Mouse (Mus musculus): Measurements from ENCODE around the gene Cnppd1.

Gene Cnppd1

DNA sequence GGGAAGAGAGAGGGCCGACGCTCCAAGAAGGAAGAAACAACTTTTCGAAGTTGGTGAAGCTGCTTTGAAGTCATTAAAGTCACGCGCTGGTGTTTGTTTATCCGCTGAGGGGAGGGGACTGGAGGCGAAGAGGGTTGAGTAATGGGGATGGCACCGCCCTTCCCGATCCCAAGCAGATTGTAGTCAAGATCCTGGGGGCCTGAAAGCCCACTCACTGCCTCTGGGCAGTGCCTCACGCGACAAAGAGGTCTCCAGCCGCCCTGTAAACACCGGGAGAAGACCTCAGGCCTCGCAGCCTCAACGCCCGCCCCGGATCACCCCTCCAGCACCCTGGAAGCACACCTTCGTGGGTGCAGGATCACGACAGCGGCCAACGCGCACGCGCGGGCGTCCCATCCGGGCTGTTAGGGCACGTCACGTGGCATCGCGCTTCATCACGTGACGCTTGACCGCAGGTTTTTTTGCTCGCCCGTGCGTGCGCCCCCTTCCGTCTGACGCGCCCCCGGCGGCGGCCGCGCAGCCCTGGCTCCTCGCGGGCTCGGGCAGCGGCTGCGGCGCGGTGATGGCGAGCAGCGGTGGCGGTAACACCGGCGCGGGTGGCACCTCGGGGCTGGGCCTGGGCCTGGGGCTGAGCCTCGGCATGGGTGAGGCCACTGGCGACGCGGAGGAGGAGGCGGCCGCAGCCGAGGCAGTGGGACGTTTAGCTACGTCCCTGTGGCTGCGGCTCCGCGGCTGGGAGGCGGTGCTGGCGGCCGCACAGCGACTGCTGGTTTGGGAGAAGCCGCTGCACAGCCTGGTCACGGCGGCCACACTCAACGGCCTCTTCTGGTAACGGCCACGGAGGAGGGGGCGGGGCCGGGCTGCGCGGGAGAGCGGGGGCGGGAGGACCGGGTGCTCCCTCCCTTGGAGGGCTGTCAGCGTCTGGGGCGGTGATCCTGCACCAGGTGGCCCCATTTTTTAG lies at the start of gene Cnppd1, which contains the start of gene Retreg2:
Gene Cnppd1 (minus strand): TSS at position 411 of the 961 bp plus-strand sequence.
Gene Retreg2 (plus strand): TSS at position 478 of the 961 bp plus-strand sequence.
- in situ Hi-C loops (cut with MboI, MseI): no loop called here

DNA sequence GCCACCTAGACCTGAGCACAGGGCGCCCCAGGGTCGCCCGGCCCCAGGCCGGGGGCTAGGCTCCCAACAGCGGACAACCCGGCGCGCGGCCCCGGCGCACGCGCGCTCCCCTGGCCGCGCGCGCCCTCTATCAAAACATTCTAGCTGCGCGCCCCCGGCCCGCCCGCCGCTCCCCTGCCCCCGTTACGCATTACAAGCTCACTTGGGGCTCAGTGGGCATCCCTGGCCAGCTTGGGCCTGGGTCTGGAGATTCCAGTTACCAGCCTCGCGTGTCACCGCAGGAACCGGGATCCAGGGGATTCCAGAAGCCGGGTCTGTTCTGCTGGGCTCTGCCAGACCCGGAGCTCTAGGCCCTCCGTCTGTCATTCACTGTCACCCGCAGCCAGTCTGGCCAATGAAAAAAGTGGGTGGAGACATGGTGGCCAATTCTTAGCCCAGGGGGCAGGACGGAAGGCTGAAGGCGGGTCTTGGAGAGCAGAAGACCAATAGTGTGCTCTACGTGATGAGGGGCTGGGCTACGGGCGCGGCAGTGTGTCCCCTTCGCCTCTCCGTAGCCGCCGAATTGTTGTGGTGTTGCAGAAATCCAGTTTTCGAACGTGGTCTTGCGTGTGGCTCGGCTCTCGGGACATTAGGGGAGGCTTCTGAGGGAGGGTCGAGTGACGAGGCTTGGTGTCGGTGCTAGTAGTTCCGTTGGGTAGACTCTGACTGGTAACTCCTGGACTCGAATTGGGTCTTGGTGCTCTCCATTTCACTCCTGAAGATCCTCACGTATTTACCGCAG lies 49.3 kb upstream of the Cnppd1 start, which contains the start of the genes Ankzf1 and Atg9a:
Gene Ankzf1 (plus strand): TSS at position 530 of the 781 bp plus-strand sequence.
Gene Atg9a (minus strand): TSS at position 575 of the 781 bp plus-strand sequence.
- in situ Hi-C loops (cut with MboI, MseI): loop anchor here (10.0 kb wide), 1 partner anchor 63 kb away; no protein-coding TSS in a partner anchor

DNA sequence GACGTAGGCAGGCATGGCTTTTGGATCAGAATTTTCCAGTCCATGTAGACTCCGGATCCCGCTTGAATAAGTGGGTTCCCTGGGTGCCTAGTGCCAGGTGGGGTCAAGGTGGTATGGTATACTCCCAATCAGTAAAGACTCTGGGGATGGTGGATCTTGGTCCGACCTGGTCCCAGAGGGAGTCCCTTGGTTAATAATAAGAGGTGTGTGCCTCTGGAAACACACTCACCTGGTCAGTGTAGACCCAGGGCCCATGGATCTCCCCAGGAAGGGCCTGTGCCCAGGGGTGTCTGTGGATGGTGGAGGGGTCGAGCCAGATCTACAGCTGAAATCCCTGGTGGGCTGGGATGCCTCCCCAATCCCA lies 48.7 kb upstream of the Cnppd1 start:
- in situ Hi-C loops (cut with MboI, MseI): loop anchor here (10.0 kb wide), 1 partner anchor 64 kb away; no protein-coding TSS in a partner anchor

GRCm38 (mm10) chr1:75190577-75190976 lies 48.1 kb upstream of the Cnppd1 start:
- in situ Hi-C loops (cut with MboI, MseI): loop anchor here (10.0 kb wide), 1 partner anchor 64 kb away; no protein-coding TSS in a partner anchor

DNA sequence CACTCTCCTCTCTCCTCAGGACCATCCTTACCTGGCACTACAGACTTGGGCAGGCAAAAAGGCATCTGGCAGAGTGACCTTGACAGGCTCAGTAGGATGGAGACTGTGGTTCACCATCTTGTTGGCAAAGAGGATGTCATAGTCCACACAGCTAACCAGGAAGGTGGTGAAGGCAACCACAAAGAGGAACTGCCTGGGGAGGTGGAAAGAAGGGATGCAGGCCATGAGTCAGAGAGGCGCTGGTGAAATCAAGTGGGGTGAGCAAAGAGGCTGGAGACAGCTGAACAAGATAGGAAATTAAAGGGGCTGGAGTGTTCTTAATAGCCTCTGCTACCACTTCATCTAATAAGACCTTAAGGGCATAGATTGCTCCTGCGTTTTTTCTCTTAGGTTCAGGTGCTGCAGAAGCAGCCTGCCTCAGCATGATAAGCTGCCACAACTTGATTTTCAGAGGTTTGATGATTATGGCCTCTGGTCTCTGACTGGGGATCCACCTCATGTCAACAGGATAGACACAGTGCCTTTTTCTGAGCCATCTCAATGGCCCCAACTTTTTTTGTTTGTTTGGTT lies 45.5 kb upstream of the Cnppd1 start:
- in situ Hi-C loops (cut with MboI, MseI): no loop called here

DNA sequence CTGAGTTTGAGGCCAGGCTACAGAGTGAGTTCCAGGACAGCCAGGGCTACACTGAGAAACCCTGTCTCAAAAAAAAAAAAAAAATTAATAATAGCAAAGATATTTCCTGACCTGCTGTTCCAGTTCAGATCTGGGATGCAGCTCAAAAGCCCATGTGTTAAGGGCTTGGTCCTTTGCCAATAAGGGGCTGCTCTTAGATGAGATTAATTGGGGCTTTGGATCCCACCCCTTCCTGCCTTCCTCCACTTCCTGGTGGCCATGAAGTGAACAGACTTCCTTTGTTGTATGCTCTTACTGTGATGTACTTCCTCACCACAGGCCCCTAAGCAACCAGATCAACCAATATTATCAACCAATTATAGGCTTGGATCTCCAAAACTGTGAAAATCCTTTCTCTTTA lies 44.6 kb upstream of the Cnppd1 start:
- in situ Hi-C loops (cut with MboI, MseI): no loop called here

GRCm38 (mm10) chr1:75185495-75185894 lies 43.0 kb upstream of the Cnppd1 start:
- in situ Hi-C loops (cut with MboI, MseI): no loop called here

GRCm38 (mm10) chr1:75182160-75182559 lies 39.6 kb upstream of the Cnppd1 start:
- in situ Hi-C loops (cut with MboI, MseI): no loop called here

GRCm38 (mm10) chr1:75181377-75181870 lies 38.9 kb upstream of the Cnppd1 start:
- in situ Hi-C loops (cut with MboI, MseI): no loop called here

DNA sequence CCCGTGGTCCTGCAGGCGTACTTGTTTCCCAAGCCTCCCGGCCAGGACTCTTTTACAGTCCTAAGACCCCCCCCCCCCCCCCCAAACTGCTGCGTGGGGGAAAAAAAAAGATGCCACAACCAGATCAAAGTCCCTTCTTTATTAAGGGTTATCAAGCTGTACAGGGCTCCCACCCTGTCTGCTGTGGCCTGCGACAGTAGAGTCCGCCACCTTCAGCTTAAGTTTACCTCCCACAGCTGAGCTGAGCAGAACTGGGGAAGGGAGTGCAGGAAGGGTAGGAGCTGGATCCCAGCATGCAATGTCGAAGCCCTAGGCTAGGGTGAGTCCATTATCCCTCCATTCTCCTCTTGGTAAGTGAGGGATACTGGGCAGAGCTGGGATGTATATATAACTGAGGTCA lies 38.2 kb upstream of the Cnppd1 start:
- in situ Hi-C loops (cut with MboI, MseI): no loop called here

DNA sequence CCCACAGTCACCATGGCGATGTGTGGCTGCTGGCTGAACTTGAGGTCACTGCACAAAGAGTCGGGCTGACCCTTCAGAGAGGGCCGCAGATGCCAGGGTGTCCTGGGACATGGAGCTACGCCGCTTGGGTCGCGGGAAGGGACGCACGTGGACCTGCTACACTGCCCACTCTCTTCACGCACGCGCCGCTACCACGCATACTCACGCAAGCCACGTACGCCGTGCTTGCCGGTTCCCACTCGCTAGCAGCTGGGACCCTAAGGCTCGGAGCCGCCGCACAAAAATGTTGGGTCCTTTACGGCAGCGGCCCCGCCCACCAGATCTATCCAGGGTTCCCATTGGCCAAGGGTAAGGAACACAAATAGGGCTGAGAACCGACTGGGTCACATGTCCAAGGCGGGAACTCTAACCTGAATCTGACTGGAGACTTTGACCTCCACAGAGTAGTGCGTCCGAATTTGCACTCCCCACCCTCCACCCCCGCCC lies 37.6 kb upstream of the Cnppd1 start, which contains the start of gene Abcb6:
Gene Abcb6 (minus strand): TSS at position 288 of the 486 bp plus-strand sequence.
- in situ Hi-C loops (cut with MboI, MseI): no loop called here

DNA sequence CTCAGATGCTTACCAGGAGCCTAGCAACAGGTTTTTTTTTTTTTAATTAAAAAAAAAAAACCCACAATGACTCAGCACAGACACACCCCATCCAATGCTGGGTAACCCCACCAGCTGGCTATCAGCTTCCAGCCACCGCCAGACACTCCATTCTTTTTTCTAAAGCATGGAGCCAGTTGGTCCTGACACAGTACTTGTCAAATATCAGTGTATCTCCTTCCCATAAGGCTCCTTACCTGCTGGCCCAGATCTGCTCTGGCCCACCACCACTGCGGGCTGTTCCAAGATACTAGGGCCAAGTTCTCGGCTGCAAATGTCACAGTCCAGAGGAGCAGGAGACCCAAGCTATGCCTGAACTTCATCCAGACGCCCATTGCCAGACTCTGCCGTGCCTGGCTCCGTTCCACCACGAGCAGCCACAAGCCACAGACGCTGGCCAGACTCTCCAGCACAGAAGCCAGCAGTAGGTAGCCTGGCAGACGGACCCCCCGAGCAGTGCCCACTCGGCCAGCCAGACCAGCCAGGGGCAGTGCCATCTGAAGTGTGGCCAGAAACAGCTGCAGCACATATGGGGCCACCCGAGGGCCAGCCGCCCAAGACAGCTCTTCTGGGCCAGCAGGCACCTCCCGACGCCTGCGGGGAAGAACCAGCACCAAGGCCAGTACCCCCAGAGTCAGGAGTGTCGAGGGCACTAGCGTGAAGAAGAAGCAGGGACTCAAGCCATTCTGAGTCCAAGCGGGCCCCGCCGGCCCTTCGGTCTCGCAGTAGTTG lies 37.0 kb upstream of the Cnppd1 start:
- in situ Hi-C loops (cut with MboI, MseI): loop anchor here (10.0 kb wide), 1 partner anchor 475 kb away; no protein-coding TSS in a partner anchor

DNA sequence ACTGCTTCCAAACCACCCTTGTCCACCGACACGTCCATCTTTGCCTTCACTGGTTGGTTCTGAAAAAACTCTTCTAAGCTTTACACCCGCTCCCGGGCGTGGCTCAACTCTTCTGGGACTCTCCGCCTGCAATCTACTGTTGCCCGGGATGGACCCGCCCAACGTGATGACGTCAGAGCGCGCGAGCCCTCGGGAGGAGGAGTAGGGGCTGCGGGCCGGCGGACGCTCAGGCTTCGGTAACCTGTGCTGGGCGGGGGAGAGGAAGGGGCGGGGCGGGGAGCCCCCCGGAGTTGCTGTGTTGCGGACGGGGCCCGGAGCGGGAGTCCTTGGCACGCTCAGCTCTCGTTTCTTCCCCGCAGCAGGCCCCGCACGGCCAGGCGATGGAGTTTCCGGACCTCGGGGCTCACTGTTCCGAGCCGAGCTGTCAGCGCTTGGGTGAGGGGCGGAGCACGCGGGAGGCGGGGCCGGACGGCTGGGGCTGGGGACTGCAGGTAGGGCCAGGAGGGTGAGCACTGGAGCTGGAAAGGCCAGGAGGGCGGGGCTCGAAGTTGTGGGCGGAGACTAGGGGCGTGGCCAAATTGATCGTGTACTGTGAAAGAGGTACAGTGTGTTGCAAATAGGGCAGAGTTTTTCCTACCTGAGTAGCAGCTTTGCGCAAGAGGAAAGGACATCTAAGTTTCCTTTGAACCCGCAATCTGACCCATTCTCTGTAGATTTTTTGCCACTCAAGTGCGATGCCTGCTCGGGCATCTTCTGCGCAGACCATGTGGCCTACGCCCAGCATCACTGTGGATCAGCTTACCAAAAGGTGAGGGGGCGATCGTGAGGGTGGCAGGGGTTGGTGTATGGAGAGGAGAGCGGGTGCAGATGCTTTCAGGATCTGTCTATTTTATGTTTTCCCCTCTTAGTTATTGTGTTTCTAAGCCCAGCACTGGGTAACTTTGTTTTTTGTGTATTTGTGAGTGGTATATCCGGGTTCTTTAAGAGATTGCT lies 26.3 kb upstream of the Cnppd1 start, which contains the start of gene Zfand2b:
Gene Zfand2b (plus strand): TSS at position 175 of the 993 bp plus-strand sequence.
- in situ Hi-C loops (cut with MboI, MseI): loop anchor here (25.0 kb wide), 1 partner anchor 1231 kb away; no protein-coding TSS in a partner anchor

DNA sequence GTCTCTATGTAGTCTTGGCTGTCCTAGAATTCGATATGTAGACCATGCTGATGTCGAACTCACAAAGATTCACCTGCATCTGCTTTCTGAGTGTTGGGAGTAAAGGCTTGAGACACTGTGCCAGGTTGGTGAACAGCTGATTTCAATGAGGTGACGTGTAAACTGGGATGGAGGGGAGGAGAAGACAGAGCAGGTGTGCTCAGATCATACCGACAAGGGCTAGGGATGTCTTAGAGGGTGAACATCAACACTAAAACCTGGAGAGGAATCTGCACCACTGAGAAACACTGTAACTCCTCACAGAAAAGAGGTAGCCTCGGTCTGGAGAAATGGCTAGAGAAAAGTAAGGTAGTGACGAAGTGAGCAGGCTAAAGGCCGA lies 25.6 kb upstream of the Cnppd1 start:
- in situ Hi-C loops (cut with MboI, MseI): loop anchor here (25.0 kb wide), 1 partner anchor 1231 kb away; no protein-coding TSS in a partner anchor

DNA sequence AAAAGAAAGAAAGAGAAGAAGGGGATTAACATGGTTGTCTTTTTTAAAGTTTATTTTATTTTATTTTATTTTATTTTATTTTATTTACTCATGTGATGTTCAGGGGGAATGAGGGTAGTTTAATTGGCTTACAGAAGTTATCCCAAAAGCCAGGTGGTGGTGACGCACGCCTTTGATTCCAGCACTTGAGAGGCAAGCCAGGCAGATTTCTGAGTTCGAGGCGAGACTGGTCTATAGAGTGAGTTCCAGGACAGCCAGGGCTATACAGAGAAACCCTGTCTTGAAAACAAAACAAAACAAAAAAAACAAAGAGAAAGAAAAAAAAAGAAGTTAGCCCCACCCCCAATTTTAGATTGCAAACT lies 17.7 kb upstream of the Cnppd1 start:
- in situ Hi-C loops (cut with MboI, MseI): loop anchor here (25.0 kb wide), 1 partner anchor 1223 kb away; no protein-coding TSS in a partner anchor

DNA sequence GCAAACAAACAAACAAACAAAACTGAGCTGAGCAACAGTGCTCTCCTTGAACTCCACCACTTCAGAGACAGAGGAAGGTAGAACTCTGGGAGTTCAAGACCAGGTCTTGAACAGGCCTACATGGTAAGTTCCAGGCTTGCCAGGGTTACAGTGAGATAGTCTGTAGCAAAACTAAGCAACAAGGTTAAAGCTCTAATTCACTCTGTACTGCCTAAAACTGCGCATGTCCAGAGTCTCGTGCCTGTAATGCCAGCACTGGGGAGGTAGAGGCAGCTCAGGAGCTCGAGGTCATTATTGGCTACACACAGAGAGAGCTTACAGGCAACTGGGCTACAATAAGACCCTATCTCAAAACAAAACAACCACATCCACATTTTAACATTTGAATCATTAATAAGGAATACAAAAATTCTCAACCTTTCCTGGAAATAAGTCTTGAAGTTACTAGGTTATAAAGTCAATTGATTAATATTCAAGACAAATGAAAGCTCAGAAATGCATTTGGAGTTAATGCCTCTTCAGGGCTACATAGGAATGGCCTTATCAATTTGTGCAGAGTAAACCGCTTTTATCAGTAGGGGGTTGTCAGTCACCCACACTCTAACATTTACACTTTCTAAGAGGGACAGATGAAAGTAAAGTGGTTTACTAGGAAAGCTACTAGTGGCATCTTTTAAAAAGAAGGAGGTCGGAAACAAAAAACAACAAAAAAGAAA lies 17.2 kb upstream of the Cnppd1 start:
- in situ Hi-C loops (cut with MboI, MseI): loop anchor here (25.0 kb wide), 1 partner anchor 1222 kb away; no protein-coding TSS in a partner anchor

DNA sequence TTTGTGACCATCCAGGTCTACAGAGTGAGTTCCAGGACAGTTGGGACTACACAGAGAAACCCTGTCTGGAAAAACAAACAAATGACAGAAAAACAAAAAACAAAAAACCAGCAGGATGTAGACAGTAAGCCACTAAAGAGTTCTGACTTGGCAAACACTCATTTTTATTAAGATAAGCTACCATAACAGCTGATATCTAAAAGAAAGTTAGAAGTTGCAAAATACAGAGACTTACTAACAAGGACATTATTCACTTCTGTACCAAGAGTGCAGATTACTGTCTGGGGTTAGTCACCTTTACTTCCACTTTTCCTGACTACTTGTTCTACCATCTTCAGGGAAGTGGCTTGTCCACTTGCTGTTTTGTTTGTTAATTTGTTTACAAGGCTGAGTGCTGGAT lies 16.5 kb upstream of the Cnppd1 start:
- in situ Hi-C loops (cut with MboI, MseI): loop anchor here (25.0 kb wide), 1 partner anchor 1222 kb away; no protein-coding TSS in a partner anchor

- in situ Hi-C loops (cut with MboI, MseI): loop anchor here (25.0 kb wide), 1 partner anchor 1219 kb away; no protein-coding TSS in a partner anchor
Measured at GRCm38 (mm10) chr1:75155837-75156236, 13.3 kb upstream of the Cnppd1 start.

All from T-helper 1 cell (primary cell).